8 mouse cellular contexts compared by ENCODE assay signal in the genomic region with DNA sequence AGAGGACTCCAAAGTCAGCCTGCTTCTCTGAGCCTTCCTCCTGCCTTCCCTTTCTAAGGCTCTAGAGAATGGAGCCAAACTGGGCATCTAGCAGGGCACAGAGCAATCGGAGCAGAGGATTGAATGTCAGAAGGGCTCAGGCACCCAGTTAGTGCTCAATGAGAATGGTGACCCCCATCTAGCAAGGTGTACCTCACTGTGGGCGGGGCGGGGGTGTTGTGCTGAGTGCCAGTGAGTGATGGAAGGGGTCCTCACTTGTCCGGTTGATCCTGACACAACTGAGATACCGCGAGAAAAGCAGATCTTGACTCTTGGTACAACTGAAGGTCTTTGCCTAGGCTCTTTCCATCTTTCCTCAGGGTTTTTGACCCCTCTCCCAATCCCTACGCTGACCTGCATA. TPM values are rescaled to one million over a fixed set of nuclear protein-coding genes. Genes with fewer than 3 reads are reported as not detected.
DNase-seq lines count a peak whose midpoint lies in the region; ATAC-seq and TF ChIP-seq lines count a peak whose summit lies in the region.

No protein-coding gene starts in this region.

- peaks cover 29% of the 10 kb centered on the region for H3K36me3 ChIP-seq in heart, embryonic 13.5 days
- peaks cover 24 to 53% of the 10 kb centered on the region in 2 experiments for H3K36me3 ChIP-seq in CH12.LX (replicated peaks in 1 of 2; ENCODE audit: control insufficient read depth in 1 of 2, insufficient read depth in 1 of 2, low read length in 1 of 2)
- peaks cover 13% of the 10 kb centered on the region for H3K36me3 ChIP-seq in forebrain, embryonic 13.5 days (ENCODE audit: poor library complexity, severe bottlenecking)
- peaks cover 19% of the 10 kb centered on the region for H3K36me3 ChIP-seq in liver, embryonic 15.5 days (replicated peaks)

- peaks cover 5% of the 10 kb centered on the region; the same call in 1 of the 2 replicates for H3K79me2 ChIP-seq in CH12.LX (replicated peaks; ENCODE audit: control insufficient read depth, extremely low read depth, insufficient read depth, poor library complexity, severe bottlenecking)

- WGBS in heart, embryonic 13.5 days = 50% methylated on average over 7 of the region's 7 CpGs
- 55% methylated on average over 7 of the region's 7 CpGs for WGBS in forebrain, embryonic 13.5 days
- WGBS in liver, embryonic 15.5 days (ENCODE audit: insufficient replicate concordance) = 30% methylated on average over 7 of the region's 7 CpGs

- no peak for TF ChIP-seq CTCF in CH12.LX (conservative IDR thresholded peaks at IDR 0.05 in 1 of 2, IDR thresholded peaks at IDR 0.05 in 1 of 2; ENCODE audit: low read depth in 2 of 2, low read length in 2 of 2)

- no peak for TF ChIP-seq POLR2A in CH12.LX (IDR thresholded peaks at IDR 0.05; ENCODE audit: low read depth, low read length)

- H3K4me3 ChIP-seq in heart, embryonic 13.5 days = peak overlapping the region; percentile 88
- peak overlapping the region; percentile 75 to 94 (median 83) for H3K4me3 ChIP-seq in CH12.LX (replicated peaks in 1 of 3; ENCODE audit: low read depth in 2 of 3, low read length in 2 of 3, poor library complexity in 1 of 3)
- peak overlapping the region; percentile 80 for H3K4me3 ChIP-seq in forebrain, embryonic 13.5 days
- H3K4me3 ChIP-seq in liver, embryonic 15.5 days (replicated peaks) = peak overlapping the region; percentile 93

- in situ Hi-C loops in CH12.LX (cut with MboI; ENCODE audit: low pct_ligation_motif_present, low pct_unique_long_range_greater_than_20kb, low sequenced_read_pairs) = no loop called here

- TF ChIP-seq RAD21 in CH12.LX (IDR thresholded peaks at IDR 0.05; ENCODE audit: low read depth, low read length) = no peak

- H3K4me2 ChIP-seq in heart, embryonic 13.5 days = peak overlapping the region; percentile 87
- H3K4me2 ChIP-seq in CH12.LX (ENCODE audit: insufficient read depth, low read depth, poor library complexity, severe bottlenecking) = peak overlapping the region; percentile 80
- peak overlapping the region; percentile 79 for H3K4me2 ChIP-seq in forebrain, embryonic 13.5 days
- peak overlapping the region; percentile 94 for H3K4me2 ChIP-seq in liver, embryonic 15.5 days

- H3K9ac ChIP-seq in heart, embryonic 13.5 days = peak overlapping the region; percentile 88
- peak overlapping the region; percentile 87 for H3K9ac ChIP-seq in CH12.LX (ENCODE audit: insufficient read depth, low read depth)
- 0 out of 2 replicates have a peak overlapping the region, but pooled peaks have one; percentile 89 for H3K9ac ChIP-seq in forebrain, embryonic 13.5 days
- H3K9ac ChIP-seq in liver, embryonic 15.5 days = peak overlapping the region; percentile 85

- no peaks in the 10 kb centered on the region for H3K9me3 ChIP-seq in heart, embryonic 13.5 days
- H3K9me3 ChIP-seq in CH12.LX (replicated peaks; ENCODE audit: low read length) = no peaks in the 10 kb centered on the region
- no peaks in the 10 kb centered on the region for H3K9me3 ChIP-seq in forebrain, embryonic 13.5 days (replicated peaks)
- no peaks in the 10 kb centered on the region for H3K9me3 ChIP-seq in liver, embryonic 15.5 days (replicated peaks)

- ATAC-seq in heart, embryonic 13.5 days (ENCODE audit: extremely low read depth, insufficient number of reproducible peaks, low FRiP score, low TSS enrichment) = no peak
- ATAC-seq in forebrain, embryonic 13.5 days = no peak
- ATAC-seq in liver, embryonic 15.5 days (ENCODE audit: insufficient read depth) = no peak

- no peak overlapping the region; the same call in 1 of the 2 replicates for H3K27ac ChIP-seq in heart, embryonic 13.5 days (replicated peaks)
- no peak overlapping the region for H3K27ac ChIP-seq in CH12.LX (ENCODE audit: insufficient read depth, low read depth)
- H3K27ac ChIP-seq in forebrain, embryonic 13.5 days = no peak overlapping the region
- H3K27ac ChIP-seq in liver, embryonic 15.5 days (replicated peaks) = no peak overlapping the region; the same call in 1 of the 2 replicates

- no peaks in the 10 kb centered on the region for H3K27me3 ChIP-seq in heart, embryonic 13.5 days (replicated peaks)
- no peaks in the 10 kb centered on the region for H3K27me3 ChIP-seq in CH12.LX (replicated peaks)
- peaks cover 3% of the 10 kb centered on the region for H3K27me3 ChIP-seq in forebrain, embryonic 13.5 days
- no peaks in the 10 kb centered on the region for H3K27me3 ChIP-seq in liver, embryonic 15.5 days

- DNase-seq in heart, postnatal 10 days = no peak
- DNase-seq in CH12.LX (ENCODE audit: extremely low read depth) = no peak
- DNase-seq in right cerebral cortex, adult 2 months (ENCODE audit: low spot score in 2 of 2) = no peak
- DNase-seq in left cerebral cortex, adult 11 months (ENCODE audit: low spot score) = no peak
- no peak for DNase-seq in ovary, adult 18-20 months (ENCODE audit: low spot score)

- H3K4me1 ChIP-seq in heart, embryonic 13.5 days = peaks cover 34% of the 10 kb centered on the region
- H3K4me1 ChIP-seq in CH12.LX (ENCODE audit: control insufficient read depth in 1 of 2, insufficient read depth in 2 of 2) = peaks cover 6 to 42% of the 10 kb centered on the region in 2 experiments
- peaks cover 30% of the 10 kb centered on the region for H3K4me1 ChIP-seq in forebrain, embryonic 13.5 days
- H3K4me1 ChIP-seq in liver, embryonic 15.5 days (replicated peaks) = peaks cover 50% of the 10 kb centered on the region

- dilution Hi-C loops in CH12.LX (cut with MboI; ENCODE audit: extremely low pct_ligation_motif_present, extremely low pct_unique_long_range_greater_than_20kb, low sequenced_read_pairs) = no loop called here

- TF ChIP-seq EP300 in CH12.LX (IDR thresholded peaks at IDR 0.05; ENCODE audit: low read length) = no peak

- intact Hi-C loops in heart, postnatal 10 days (cut with DNase I) = no loop called here

TF ChIP-seq in CH12.LX, 34 proteins besides CTCF, POLR2A, EP300 and RAD21:
- TF ChIP-seq ETS1 (conservative IDR thresholded peaks at IDR 0.05; ENCODE audit: low read depth, low read length) (no peak), IRF4 (IDR thresholded peaks at IDR 0.05; ENCODE audit: low read depth, low read length) (no peak), USF2 (conservative IDR thresholded peaks at IDR 0.05; ENCODE audit: low read depth, low read length) (no peak), ZKSCAN1 (IDR thresholded peaks at IDR 0.05; ENCODE audit: borderline replicate concordance, low read depth, low read length) (no peak), CHD2 (IDR thresholded peaks at IDR 0.05; ENCODE audit: low read length) (peak; percentile 49; the same call in 1 of the 2 replicates), GABPA (IDR thresholded peaks at IDR 0.05; ENCODE audit: insufficient replicate concordance, low read depth, low read length) (no peak), HCFC1 (IDR thresholded peaks at IDR 0.05; ENCODE audit: low read depth, low read length) (0 out of 2 replicates have a peak, but pooled peaks have one; percentile 2), UBTF (IDR thresholded peaks at IDR 0.05; ENCODE audit: low read depth, low read length) (no peak)

RNA-seq across cellular contexts. Expression of a gene that starts 0.4 kb away (rescaled TPM):
- 79.7 and 88.5 TPM in 2 replicates for polyA plus RNA-seq in heart, embryonic 13.5 days (2015; fragmentation: Nextera tagmentation; extraction: Ambion mirVana)
- 10 to 100 TPM; 78.6 to 80.0 TPM for total RNA-seq in heart, postnatal 10 days (2021)
- total RNA-seq in CH12.LX (2012; rRNA removed) (51.2 and 57.8 TPM in 2 replicates), CH12.LX (2014; rRNA removed) (22.4 and 24.8 TPM in 2 replicates)
- polyA plus RNA-seq in CH12.LX (2012; ENCODE audit: insufficient read length, low read depth) = 24.4 and 30.9 TPM in 2 replicates
- polyA plus RNA-seq in forebrain, embryonic 13.5 days (2015; fragmentation: Nextera tagmentation; extraction: Ambion mirVana) = 82.8 and 97.0 TPM in 2 replicates
- polyA plus RNA-seq in liver, embryonic 15.5 days (2015; fragmentation: Nextera tagmentation; extraction: Ambion mirVana) = 42.4 and 51.5 TPM in 2 replicates

RNA-seq across cellular contexts. Expression of a gene that starts 2.1 kb away (rescaled TPM):
- polyA plus RNA-seq in heart, embryonic 13.5 days (2015; fragmentation: Nextera tagmentation; extraction: Ambion mirVana) = 14.2 and 14.5 TPM in 2 replicates
- total RNA-seq in heart, postnatal 10 days (2021) = 10 to 100 TPM; 16.1 to 20.8 TPM
- total RNA-seq in CH12.LX (2012; rRNA removed) (22.7 and 33.4 TPM in 2 replicates), CH12.LX (2014; rRNA removed) (14.3 and 14.7 TPM in 2 replicates)
- polyA plus RNA-seq in CH12.LX (2012; ENCODE audit: insufficient read length, low read depth) = 51.3 and 53.6 TPM in 2 replicates
- 3.8 and 5.4 TPM in 2 replicates for polyA plus RNA-seq in forebrain, embryonic 13.5 days (2015; fragmentation: Nextera tagmentation; extraction: Ambion mirVana)
- 15.3 and 17.0 TPM in 2 replicates for polyA plus RNA-seq in liver, embryonic 15.5 days (2015; fragmentation: Nextera tagmentation; extraction: Ambion mirVana)

RNA-seq across cellular contexts. Expression of a gene that starts 16.9 kb away (rescaled TPM):
- polyA plus RNA-seq in heart, embryonic 13.5 days (2015; fragmentation: Nextera tagmentation; extraction: Ambion mirVana) = 7.4 and 7.8 TPM in 2 replicates
- 10 to 100 TPM; 37.6 to 37.9 TPM for total RNA-seq in heart, postnatal 10 days (2021)
- total RNA-seq in CH12.LX (2012; rRNA removed) = 22.1 and 26.3 TPM in 2 replicates
- 36.1 and 41.2 TPM in 2 replicates for total RNA-seq in CH12.LX (2014; rRNA removed)
- 31.7 and 33.3 TPM in 2 replicates for polyA plus RNA-seq in CH12.LX (2012; ENCODE audit: insufficient read length, low read depth)
- 12.9 and 13.0 TPM in 2 replicates for polyA plus RNA-seq in forebrain, embryonic 13.5 days (2015; fragmentation: Nextera tagmentation; extraction: Ambion mirVana)
- polyA plus RNA-seq in liver, embryonic 15.5 days (2015; fragmentation: Nextera tagmentation; extraction: Ambion mirVana) = 4.8 and 5.6 TPM in 2 replicates

RNA-seq across cellular contexts. Expression of a gene that starts 18.1 kb away (rescaled TPM):
- 1.2 and 2.6 TPM in 2 replicates for polyA plus RNA-seq in heart, embryonic 13.5 days (2015; fragmentation: Nextera tagmentation; extraction: Ambion mirVana)
- under 1 TPM; 0.52 to 0.57 TPM for total RNA-seq in heart, postnatal 10 days (2021)
- total RNA-seq in CH12.LX (2012; rRNA removed) = 4.8 and 5.9 TPM in 2 replicates
- total RNA-seq in CH12.LX (2014; rRNA removed) = 1.8 and 2.5 TPM in 2 replicates
- polyA plus RNA-seq in CH12.LX (2012; ENCODE audit: insufficient read length, low read depth) = 6.4 and 7.1 TPM in 2 replicates
- polyA plus RNA-seq in forebrain, embryonic 13.5 days (2015; fragmentation: Nextera tagmentation; extraction: Ambion mirVana) = 5.7 and 6.2 TPM in 2 replicates
- polyA plus RNA-seq in liver, embryonic 15.5 days (2015; fragmentation: Nextera tagmentation; extraction: Ambion mirVana) = 3.7 and 3.8 TPM in 2 replicates

RNA-seq across cellular contexts. Expression of a gene that starts 26.2 kb away (rescaled TPM):
- 0.10 TPM in 1 of 2 replicates, not detected in the other for polyA plus RNA-seq in heart, embryonic 13.5 days (2015; fragmentation: Nextera tagmentation; extraction: Ambion mirVana)
- total RNA-seq in heart, postnatal 10 days (2021) = under 1 TPM in 1 of 2 experiments, not detected in 1; 0.32 TPM
- total RNA-seq in CH12.LX (2012; rRNA removed) (not detected in 2 replicates), CH12.LX (2014; rRNA removed) (not detected in 2 replicates)
- polyA plus RNA-seq in CH12.LX (2012; ENCODE audit: insufficient read length, low read depth) = not detected in 2 replicates
- not detected in 2 replicates for polyA plus RNA-seq in forebrain, embryonic 13.5 days (2015; fragmentation: Nextera tagmentation; extraction: Ambion mirVana)
- 0.07 TPM in 1 of 2 replicates, not detected in the other for polyA plus RNA-seq in liver, embryonic 15.5 days (2015; fragmentation: Nextera tagmentation; extraction: Ambion mirVana)
